Mouse (Mus musculus): ENCODE measurements around the gene Akap8. TPM values are rescaled to one million over a fixed set of nuclear protein-coding genes. Genes with fewer than 3 reads are reported as not detected.

Akap8 gene
- total RNA-seq, 4 experiments from 2014 or later: 94.2 to 118 (median 109) TPM

DNA sequence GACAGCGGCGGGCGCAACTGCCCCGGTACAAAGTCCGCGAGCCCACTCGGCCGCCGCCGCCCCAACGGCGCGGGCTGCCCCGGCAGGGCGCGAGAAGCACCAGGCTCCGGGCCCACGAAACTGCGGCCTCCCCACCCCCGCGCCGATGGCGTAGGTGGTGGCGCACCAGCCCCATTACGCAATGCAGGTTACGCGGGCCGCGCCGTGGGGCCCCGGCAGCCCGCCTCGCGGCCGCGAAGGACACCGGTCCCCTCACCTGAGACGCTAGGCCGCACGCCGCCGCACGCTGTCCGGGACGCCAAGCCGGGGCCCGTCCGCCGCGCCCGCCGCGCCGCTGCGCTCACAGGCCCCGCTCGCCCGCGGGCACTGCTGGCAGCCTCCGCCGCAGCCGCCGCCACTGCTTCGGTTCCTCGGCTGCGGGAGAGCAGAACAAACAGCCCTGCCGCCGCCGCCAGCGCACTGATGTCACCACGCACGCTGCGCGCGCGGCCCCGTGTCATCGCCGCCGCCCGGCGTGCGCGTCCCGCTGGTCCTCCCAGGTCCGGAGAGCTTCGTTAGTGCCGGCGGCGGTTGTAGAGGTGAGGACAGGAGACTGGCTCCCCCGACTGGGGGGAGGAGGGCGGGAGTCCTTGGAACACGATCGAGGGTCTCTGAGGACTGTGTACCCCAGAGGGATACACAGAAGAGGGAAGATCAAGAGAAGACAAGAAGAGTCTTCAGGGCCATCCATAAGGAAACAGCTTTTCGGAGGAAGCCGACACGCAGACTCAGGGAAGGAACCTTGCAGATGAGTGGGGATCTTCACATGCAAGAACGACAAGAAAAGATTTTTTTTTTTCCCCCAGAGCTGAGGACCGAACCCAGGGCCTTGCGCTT, 36.5 kb downstream of the Akap8 start, which contains the start of gene Brd4:
Gene Brd4 (minus strand): TSS at position 461 of the 876 bp plus-strand sequence.
- peak; percentile 86 to 91 for DNase-seq (ENCODE audit: low spot score in 2 of 2)

DNA sequence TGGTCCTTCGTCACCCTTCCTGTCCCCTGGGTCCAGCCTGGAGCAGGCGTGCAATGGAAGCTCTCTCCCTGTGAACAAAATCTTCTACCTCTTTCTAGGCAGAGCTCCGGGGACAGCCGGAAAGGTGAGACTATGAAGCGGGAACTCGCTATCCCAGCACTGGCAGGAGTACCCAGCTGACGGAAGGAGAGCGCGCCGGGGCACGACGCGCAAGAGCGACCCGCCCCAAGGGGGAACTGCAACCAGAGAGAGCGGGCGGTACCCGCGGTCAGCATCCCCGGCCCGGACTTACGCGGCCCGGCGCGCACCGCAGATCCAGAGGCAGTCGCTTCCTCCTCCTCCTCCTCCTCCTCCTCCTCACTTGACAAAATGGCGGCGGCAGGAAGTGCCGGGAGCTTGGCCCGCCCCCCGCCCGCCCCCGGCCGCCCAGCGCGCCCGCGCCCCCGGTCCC, 37.2 kb downstream of the Akap8 start:
- DNase-seq (ENCODE audit: low spot score in 2 of 2): peak; percentile 27 to 33

DNA sequence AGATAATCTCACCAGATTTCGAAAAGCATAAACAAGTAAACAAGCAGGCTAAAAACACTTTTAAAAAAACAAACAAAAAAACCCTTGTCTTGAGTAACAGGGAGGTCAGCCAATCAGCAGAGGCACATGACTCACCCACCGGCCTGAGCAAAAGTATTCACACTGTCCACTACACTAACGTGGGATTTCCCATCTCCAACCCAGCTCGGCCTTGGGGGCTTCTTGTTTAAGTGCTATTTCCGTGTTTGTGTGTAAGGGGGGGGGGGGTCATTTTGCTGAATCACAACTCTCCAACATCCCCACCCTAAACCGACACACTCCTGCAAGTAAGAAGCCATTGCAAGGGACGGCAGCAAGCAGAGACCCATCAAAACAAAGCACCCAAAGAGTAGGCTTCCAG, 37.7 kb downstream of the Akap8 start:
- no peak for DNase-seq (ENCODE audit: low spot score in 2 of 2)

DNA sequence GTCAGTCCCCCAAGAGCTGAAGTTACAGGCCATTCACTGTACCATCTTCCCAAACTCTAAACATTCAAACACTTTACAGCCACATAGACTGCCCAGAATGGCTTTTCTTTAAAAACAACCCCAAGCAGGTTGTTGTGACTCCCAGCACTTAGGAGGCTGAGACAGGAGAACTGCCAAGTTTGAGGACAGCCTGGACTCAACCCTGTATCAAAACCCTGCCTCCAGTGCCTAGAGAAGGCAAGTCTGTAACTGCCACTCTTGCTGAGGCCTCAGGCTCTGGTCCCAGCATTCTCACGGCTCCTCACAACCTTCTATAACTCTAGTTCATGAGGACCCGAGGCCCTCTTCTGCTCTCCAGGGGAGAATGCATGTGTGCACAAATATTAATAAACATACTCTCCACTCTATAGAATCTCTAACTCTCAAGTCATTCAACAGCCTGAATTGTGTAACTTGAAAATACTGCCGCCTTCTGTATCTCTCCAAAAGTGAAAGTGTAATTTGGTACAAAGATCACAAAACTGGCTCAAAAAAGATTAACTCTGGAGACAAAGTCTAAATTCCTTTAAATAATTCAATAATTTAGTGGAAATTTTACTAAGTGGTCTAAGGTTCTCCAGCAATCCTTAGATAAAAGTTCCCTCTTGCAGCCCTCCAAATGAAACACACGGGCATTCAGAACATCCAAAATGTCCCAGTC, 39.3 kb downstream of the Akap8 start:
- no peak for DNase-seq (ENCODE audit: low spot score in 2 of 2)

DNA sequence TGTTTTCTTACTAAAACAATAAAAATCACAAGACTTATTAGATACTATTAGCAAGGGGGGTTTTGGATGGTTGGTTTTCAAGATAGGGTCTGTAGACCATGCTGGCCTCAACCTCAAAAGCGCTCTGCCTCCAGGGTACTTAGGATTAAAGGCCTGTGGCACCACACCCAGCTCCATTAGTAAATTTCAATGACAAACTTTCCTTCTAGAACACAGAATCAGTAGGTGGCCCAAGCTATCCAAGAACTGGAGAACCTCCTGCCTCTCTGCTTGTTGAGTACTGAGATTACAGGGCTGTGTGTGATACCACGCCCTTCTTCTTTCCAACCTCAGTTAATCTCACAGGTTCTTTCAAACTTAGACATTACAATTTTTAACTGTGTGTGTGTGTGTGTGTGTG, 39.9 kb downstream of the Akap8 start:
- no peak for DNase-seq (ENCODE audit: low spot score in 2 of 2)

GRCm38 (mm10) chr17:32280575-32280974, 40.5 kb downstream of the Akap8 start:
- DNase-seq (ENCODE audit: low spot score in 2 of 2): no peak

- DNase-seq (ENCODE audit: low spot score in 2 of 2): no peak
Observed at GRCm38 (mm10) chr17:32277201-32277600, 43.8 kb downstream of the Akap8 start.

- DNase-seq (ENCODE audit: low spot score in 2 of 2): no peak
Observed at GRCm38 (mm10) chr17:32275568-32275967, 45.5 kb downstream of the Akap8 start.

DNA sequence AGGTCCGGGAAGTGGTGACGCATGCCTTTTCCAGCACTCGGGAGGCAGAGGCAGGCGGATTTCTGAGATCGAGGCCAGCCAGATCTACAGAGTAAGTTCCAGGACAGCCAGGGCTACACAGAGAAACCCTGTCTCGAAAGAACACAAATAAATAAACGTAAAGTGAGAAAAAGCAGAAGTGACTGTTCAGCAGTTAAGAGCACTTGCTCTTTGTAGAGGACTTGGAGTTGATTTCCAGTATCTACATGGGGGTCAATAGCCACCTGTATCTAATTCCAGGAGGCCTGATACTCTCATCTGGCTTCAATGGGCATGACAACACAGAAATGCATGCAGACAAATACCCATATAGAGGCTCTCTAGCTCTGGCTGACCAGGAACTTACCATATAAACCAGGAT, 51.9 kb downstream of the Akap8 start:
- no peak for DNase-seq (ENCODE audit: low spot score in 2 of 2)

- no peak for DNase-seq (ENCODE audit: low spot score in 2 of 2)
Observed at GRCm38 (mm10) chr17:32268540-32268960, 52.5 kb downstream of the Akap8 start.

DNA sequence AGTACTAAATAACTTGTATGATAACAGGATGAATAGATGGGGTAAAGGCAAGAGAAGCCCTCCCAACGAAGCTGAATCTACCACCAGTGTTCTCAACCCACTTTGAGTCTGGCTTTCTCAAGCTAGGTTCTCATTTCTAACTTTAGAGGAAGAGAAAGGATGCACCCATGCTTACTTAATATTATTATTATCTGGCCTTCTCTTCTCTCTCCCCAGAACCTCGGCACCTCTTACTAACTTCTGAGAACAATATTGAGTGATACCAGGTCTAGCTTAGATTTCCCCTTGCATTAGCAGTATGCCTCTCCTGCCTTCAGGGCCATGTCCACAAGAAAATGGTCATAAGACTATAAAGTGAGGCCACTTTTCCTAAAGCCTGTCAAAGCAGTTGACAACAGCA, 52.9 kb downstream of the Akap8 start:
- no peak for DNase-seq (ENCODE audit: low spot score in 2 of 2)

GRCm38 (mm10) chr17:32267617-32268016, 53.4 kb downstream of the Akap8 start:
- no peak for DNase-seq (ENCODE audit: low spot score in 2 of 2)

GRCm38 (mm10) chr17:32263672-32264071, 57.4 kb downstream of the Akap8 start:
- DNase-seq (ENCODE audit: low spot score in 2 of 2): no peak

GRCm38 (mm10) chr17:32262831-32263559, 58.0 kb downstream of the Akap8 start:
- peak; percentile 58 to 70 for DNase-seq (ENCODE audit: low spot score in 2 of 2)

- no peak for DNase-seq (ENCODE audit: low spot score in 2 of 2)
Observed at GRCm38 (mm10) chr17:32258869-32259268, 62.2 kb downstream of the Akap8 start.

GRCm38 (mm10) chr17:32257944-32258343, 63.1 kb downstream of the Akap8 start:
- no peak for DNase-seq (ENCODE audit: low spot score in 2 of 2)

- no peak for DNase-seq (ENCODE audit: low spot score in 2 of 2)
Observed at GRCm38 (mm10) chr17:32257452-32257851, 63.6 kb downstream of the Akap8 start.

DNA sequence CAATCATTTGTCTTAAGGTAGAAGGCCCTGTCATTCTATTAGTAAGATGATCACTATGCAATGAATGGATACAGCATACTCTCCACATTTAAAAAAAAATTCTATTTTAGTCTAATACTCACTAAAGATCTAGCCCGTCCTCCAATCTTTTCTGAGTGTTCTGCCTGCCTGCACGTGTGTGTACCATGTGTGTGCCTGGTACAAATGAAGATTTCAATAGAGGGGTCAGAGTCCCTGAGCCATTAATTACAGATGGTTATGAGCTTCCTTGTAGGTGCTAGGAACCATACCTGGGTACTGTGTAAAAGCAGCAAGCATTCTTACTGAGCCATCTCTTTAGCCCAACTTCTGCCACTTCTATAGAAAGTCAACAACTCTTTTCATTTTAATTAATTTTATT, 64.1 kb downstream of the Akap8 start:
- DNase-seq (ENCODE audit: low spot score in 2 of 2): no peak
